19 mouse cellular contexts compared by ENCODE assay signal in genomic region chr2:92737301-92737700, GRCm38 (mm10).
DNase-seq lines count a peak whose midpoint lies in the region; ATAC-seq and TF ChIP-seq lines count a peak whose summit lies in the region.
"Had no signal": no experiment of that assay in that cellular context is flagged by ENCODE, and none has a peak within 500 bp of the region (broad histone marks: within the 10 kb centered on the region; RNA-seq: fewer than 3 reads in every experiment).

No protein-coding gene starts in this region.

- H3K4me3 ChIP-seq in forebrain, embryonic 11.5 days (ENCODE audit: low read depth, low read length), result no peak overlapping the region
- no peak overlapping the region for H3K4me3 ChIP-seq in forebrain, embryonic 12.5 days (replicated peaks)
- no peak overlapping the region for H3K4me3 ChIP-seq in midbrain, embryonic 10.5 days
- H3K4me3 ChIP-seq in midbrain, postnatal 0 days (ENCODE audit: low read depth, low read length), result no peak overlapping the region
- H3K4me3 ChIP-seq: embryonic facial prominence, embryonic 13.5 days; embryonic facial prominence, embryonic 15.5 days; erythroblast, embryonic 14.5 days had no signal

- H3K4me1 ChIP-seq in forebrain, embryonic 11.5 days (replicated peaks; ENCODE audit: control insufficient read depth, insufficient read depth, low read length), result peaks cover 2% of the 10 kb centered on the region; the same call in 1 of the 2 replicates
- H3K4me1 ChIP-seq in forebrain, embryonic 12.5 days, result peaks cover 11% of the 10 kb centered on the region
- H3K4me1 ChIP-seq in midbrain, embryonic 10.5 days, result peaks cover 21% of the 10 kb centered on the region
- no peaks in the 10 kb centered on the region for H3K4me1 ChIP-seq in midbrain, postnatal 0 days (ENCODE audit: insufficient read depth, low read length)

- peak; percentile 30 for DNase-seq in forebrain, embryonic 11.5 days (ENCODE audit: low spot score)
- DNase-seq in midbrain, embryonic 10.5 days (ENCODE audit: low spot score), result no peak
- DNase-seq in midbrain, postnatal 0 days (ENCODE audit: low spot score), result no peak
- DNase-seq: adrenal gland, adult 2 months; adrenal gland, postnatal 10 days; adrenal gland, postnatal 25 days; cerebellum, adult 11 months; cerebellum, adult 18-20 months; cerebellum, adult 8-10 months; cerebellum, adult 9-11 months; cerebellum, postnatal 14 days; cerebellum, postnatal 36 days; embryo, embryonic 11 days had no signal

- WGBS in forebrain, embryonic 11.5 days, result 68% methylated on average over 1 of the region's 1 CpGs
- WGBS in forebrain, embryonic 12.5 days, result 88% methylated on average over 1 of the region's 1 CpGs
- WGBS in midbrain, embryonic 10.5 days, result 85% methylated on average over 1 of the region's 1 CpGs
- 71% methylated on average over 1 of the region's 1 CpGs for WGBS in midbrain, postnatal 0 days

- no peaks in the 10 kb centered on the region for H3K36me3 ChIP-seq in forebrain, embryonic 11.5 days (ENCODE audit: control insufficient read depth, insufficient read depth, low read length)
- H3K36me3 ChIP-seq in forebrain, embryonic 12.5 days (replicated peaks), result no peaks in the 10 kb centered on the region
- H3K36me3 ChIP-seq in midbrain, embryonic 10.5 days, result no peaks in the 10 kb centered on the region
- no peaks in the 10 kb centered on the region for H3K36me3 ChIP-seq in midbrain, postnatal 0 days (ENCODE audit: insufficient read depth, low read length)
- H3K36me3 ChIP-seq: embryonic facial prominence, embryonic 13.5 days; embryonic facial prominence, embryonic 15.5 days had no signal

- no peaks in the 10 kb centered on the region for H3K9me3 ChIP-seq in forebrain, embryonic 11.5 days (ENCODE audit: control insufficient read depth, low read length)
- no peaks in the 10 kb centered on the region for H3K9me3 ChIP-seq in forebrain, embryonic 12.5 days
- no peaks in the 10 kb centered on the region for H3K9me3 ChIP-seq in midbrain, embryonic 10.5 days (replicated peaks)
- H3K9me3 ChIP-seq in midbrain, postnatal 0 days (ENCODE audit: low read length), result no peaks in the 10 kb centered on the region
- H3K9me3 ChIP-seq: embryonic facial prominence, embryonic 13.5 days; embryonic facial prominence, embryonic 15.5 days had no signal

- H3K27ac ChIP-seq in forebrain, embryonic 11.5 days (ENCODE audit: low read depth, low read length), result no peak overlapping the region
- no peak overlapping the region for H3K27ac ChIP-seq in forebrain, embryonic 12.5 days
- 0 out of 2 replicates have a peak overlapping the region, but pooled peaks have one; percentile 28 for H3K27ac ChIP-seq in midbrain, embryonic 10.5 days (replicated peaks)
- no peak overlapping the region for H3K27ac ChIP-seq in midbrain, postnatal 0 days (ENCODE audit: low read depth, low read length)
- H3K27ac ChIP-seq: embryonic facial prominence, embryonic 13.5 days; embryonic facial prominence, embryonic 15.5 days had no signal

- H3K9ac ChIP-seq in forebrain, embryonic 11.5 days (ENCODE audit: low read length), result no peak overlapping the region
- no peak overlapping the region for H3K9ac ChIP-seq in forebrain, embryonic 12.5 days
- no peak overlapping the region for H3K9ac ChIP-seq in midbrain, postnatal 0 days (replicated peaks; ENCODE audit: low read length, poor library complexity, severe bottlenecking)
- H3K9ac ChIP-seq: embryonic facial prominence, embryonic 13.5 days; embryonic facial prominence, embryonic 15.5 days had no signal

- H3K27me3 ChIP-seq in forebrain, embryonic 11.5 days (ENCODE audit: control insufficient read depth, insufficient read depth, low read length), result no peaks in the 10 kb centered on the region
- no peaks in the 10 kb centered on the region for H3K27me3 ChIP-seq in forebrain, embryonic 12.5 days
- H3K27me3 ChIP-seq in midbrain, embryonic 10.5 days (ENCODE audit: low read depth, poor library complexity, severe bottlenecking), result no peaks in the 10 kb centered on the region
- H3K27me3 ChIP-seq in midbrain, postnatal 0 days (ENCODE audit: insufficient read depth, low read length), result no peaks in the 10 kb centered on the region
- H3K27me3 ChIP-seq: embryonic facial prominence, embryonic 13.5 days; embryonic facial prominence, embryonic 15.5 days had no signal

- H3K4me2 ChIP-seq in forebrain, embryonic 11.5 days (ENCODE audit: low read depth, low read length, severe bottlenecking), result no peak overlapping the region
- no peak overlapping the region for H3K4me2 ChIP-seq in forebrain, embryonic 12.5 days
- no peak overlapping the region for H3K4me2 ChIP-seq in midbrain, postnatal 0 days (ENCODE audit: low read depth, low read length, poor library complexity, severe bottlenecking)
- H3K4me2 ChIP-seq: embryonic facial prominence, embryonic 13.5 days; embryonic facial prominence, embryonic 15.5 days had no signal

- ATAC-seq in forebrain, embryonic 11.5 days (replicated peaks; ENCODE audit: low FRiP score), result no peak
- ATAC-seq in forebrain, embryonic 12.5 days (ENCODE audit: low FRiP score), result no peak
- no peak for ATAC-seq in midbrain, postnatal 0 days (ENCODE audit: low FRiP score)
- ATAC-seq: forebrain, embryonic 14.5 days; forebrain, embryonic 16.5 days had no signal

- TF ChIP-seq CTCF in midbrain, postnatal 0 days (IDR thresholded peaks at IDR 0.05), result no peak
